ENCODE assay signal across 11 mouse cellular contexts in the genomic region with DNA sequence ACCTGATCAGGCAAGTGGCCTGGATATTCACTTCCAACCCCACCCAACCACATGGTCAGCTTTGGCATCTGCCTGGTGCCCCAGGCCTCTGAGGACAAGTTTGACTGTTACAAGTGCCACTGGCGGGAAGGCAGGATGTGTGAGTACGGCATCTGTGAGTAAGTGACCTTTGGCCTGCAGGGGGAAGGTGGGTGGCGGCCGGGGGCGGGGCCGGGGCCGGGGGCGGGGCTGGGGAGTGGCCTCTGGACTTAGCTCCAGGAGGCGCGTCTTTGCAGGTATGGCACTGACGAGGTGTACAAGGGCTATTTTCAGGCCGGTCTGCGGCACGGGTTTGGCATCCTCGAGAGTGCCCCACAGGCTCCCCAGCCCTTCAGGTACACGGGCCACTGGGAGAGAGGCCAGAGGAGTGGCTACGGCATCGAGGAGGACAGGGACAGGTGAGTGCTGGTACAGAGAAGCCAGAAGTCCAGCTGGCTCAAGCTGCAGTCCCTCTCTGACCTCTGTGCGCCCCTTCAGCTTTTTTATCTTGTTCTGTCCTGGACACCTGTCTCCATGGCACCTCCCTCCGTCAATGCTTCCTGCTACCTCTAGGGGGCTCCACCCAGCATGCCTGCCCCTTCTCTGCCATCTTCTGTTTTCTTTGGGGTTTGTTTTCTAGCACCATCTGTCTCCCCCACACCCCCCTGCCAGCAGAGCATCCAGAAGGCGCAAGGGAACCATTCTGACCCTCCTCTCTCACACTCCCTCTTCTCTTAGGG. TPM values are rescaled to one million over a fixed set of nuclear protein-coding genes. Genes with fewer than 3 reads are reported as not detected.
DNase-seq lines count a peak whose midpoint lies in the region; ATAC-seq and TF ChIP-seq lines count a peak whose summit lies in the region.
"Had no signal": no experiment of that assay in that cellular context is flagged by ENCODE, and none has a peak within 500 bp of the region (broad histone marks: within the 10 kb centered on the region; RNA-seq: fewer than 3 reads in every experiment).

No protein-coding gene starts in this region.

- H3K4me1 ChIP-seq in CH12.LX (ENCODE audit: control insufficient read depth in 1 of 2, insufficient read depth in 2 of 2) = peaks cover 0 to 44% of the 10 kb centered on the region in 2 experiments; a peak in 2 of 4 replicates
- peaks cover 44% of the 10 kb centered on the region for H3K4me1 ChIP-seq in embryonic facial prominence, embryonic 10.5 days
- peaks cover 9% of the 10 kb centered on the region; the same call in 1 of the 2 replicates for H3K4me1 ChIP-seq in limb, embryonic 12.5 days (replicated peaks)
- H3K4me1 ChIP-seq: limb, embryonic 15.5 days had no signal

- no peak for ATAC-seq in limb, embryonic 12.5 days (ENCODE audit: insufficient number of reproducible peaks, insufficient read depth, low FRiP score, low TSS enrichment, low read depth)

- no peak for TF ChIP-seq POLR2A in CH12.LX (IDR thresholded peaks at IDR 0.05; ENCODE audit: low read depth, low read length)

- H3K79me2 ChIP-seq in CH12.LX (replicated peaks; ENCODE audit: control insufficient read depth, extremely low read depth, insufficient read depth, poor library complexity, severe bottlenecking) = no peaks in the 10 kb centered on the region

- intact Hi-C loops in gastrocnemius, postnatal 14 days (cut with DNase I; ENCODE audit: low total_unique reads) = no loop called here

- TF ChIP-seq EP300 in CH12.LX (IDR thresholded peaks at IDR 0.05; ENCODE audit: low read length) = no peak

- H3K4me2 ChIP-seq in CH12.LX (ENCODE audit: insufficient read depth, low read depth, poor library complexity, severe bottlenecking) = peak overlapping the region; percentile 33; the same call in 1 of the 2 replicates
- peak overlapping the region; percentile 24 for H3K4me2 ChIP-seq in limb, embryonic 12.5 days
- H3K4me2 ChIP-seq: limb, embryonic 15.5 days had no signal

- dilution Hi-C loops in CH12.LX (cut with MboI; ENCODE audit: extremely low pct_ligation_motif_present, extremely low pct_unique_long_range_greater_than_20kb, low sequenced_read_pairs) = no loop called here

- 10% methylated on average over 21 of the region's 21 CpGs for WGBS in embryonic facial prominence, embryonic 10.5 days
- WGBS in limb, embryonic 12.5 days = 11% methylated on average over 21 of the region's 21 CpGs

- peak; percentile 49 to 54; a peak in 3 of 4 replicates for TF ChIP-seq CTCF in CH12.LX (conservative IDR thresholded peaks at IDR 0.05 in 1 of 2, IDR thresholded peaks at IDR 0.05 in 1 of 2; ENCODE audit: low read depth in 2 of 2, low read length in 2 of 2)

- H3K9me3 ChIP-seq in CH12.LX (replicated peaks; ENCODE audit: low read length) = no peaks in the 10 kb centered on the region
- no peaks in the 10 kb centered on the region for H3K9me3 ChIP-seq in embryonic facial prominence, embryonic 10.5 days
- H3K9me3 ChIP-seq in limb, embryonic 12.5 days = no peaks in the 10 kb centered on the region
- H3K9me3 ChIP-seq: limb, embryonic 15.5 days had no signal

- DNase-seq in gastrocnemius, postnatal 14 days = peak; percentile 4
- DNase-seq in gastrocnemius, postnatal 25 days = no peak
- no peak for DNase-seq in CH12.LX (ENCODE audit: extremely low read depth)
- peak; percentile 67 for DNase-seq in embryonic facial prominence, embryonic 10.5 days (ENCODE audit: low spot score)
- no peak for DNase-seq in urinary bladder, adult 18-20 months (ENCODE audit: low spot score in 2 of 2)
- no peak for DNase-seq in urinary bladder, postnatal 4 days (ENCODE audit: low spot score in 2 of 2)
- no peak for DNase-seq in layer of hippocampus, postnatal 25 days (ENCODE audit: extremely low spot score in 1 of 2, low spot score in 1 of 2)

- TF ChIP-seq RAD21 in CH12.LX (IDR thresholded peaks at IDR 0.05; ENCODE audit: low read depth, low read length) = no peak

- H3K4me3 ChIP-seq in CH12.LX (replicated peaks in 1 of 3; ENCODE audit: low read depth in 2 of 3, low read length in 2 of 3, poor library complexity in 1 of 3) = no peak overlapping the region
- H3K4me3 ChIP-seq in embryonic facial prominence, embryonic 10.5 days = peak overlapping the region; percentile 28
- no peak overlapping the region for H3K4me3 ChIP-seq in limb, embryonic 12.5 days (replicated peaks)
- H3K4me3 ChIP-seq: limb, embryonic 15.5 days had no signal

- no peak overlapping the region for H3K9ac ChIP-seq in CH12.LX (ENCODE audit: insufficient read depth, low read depth)
- H3K9ac ChIP-seq in limb, embryonic 12.5 days (replicated peaks) = no peak overlapping the region
- H3K9ac ChIP-seq: limb, embryonic 15.5 days had no signal

- in situ Hi-C loops in CH12.LX (cut with MboI; ENCODE audit: low pct_ligation_motif_present, low pct_unique_long_range_greater_than_20kb, low sequenced_read_pairs) = no loop called here

- peaks cover 2% of the 10 kb centered on the region for H3K27me3 ChIP-seq in CH12.LX (replicated peaks)
- H3K27me3 ChIP-seq in embryonic facial prominence, embryonic 10.5 days (replicated peaks; ENCODE audit: low read depth, poor library complexity, severe bottlenecking) = peaks cover 17% of the 10 kb centered on the region
- peaks cover 11% of the 10 kb centered on the region; the same call in 1 of the 2 replicates for H3K27me3 ChIP-seq in limb, embryonic 12.5 days

- no peak overlapping the region for H3K27ac ChIP-seq in CH12.LX (ENCODE audit: insufficient read depth, low read depth)
- H3K27ac ChIP-seq in embryonic facial prominence, embryonic 10.5 days (replicated peaks) = no peak overlapping the region; the same call in 1 of the 2 replicates
- no peak overlapping the region for H3K27ac ChIP-seq in limb, embryonic 12.5 days
- H3K27ac ChIP-seq: limb, embryonic 15.5 days had no signal

- peaks cover 0 to 57% of the 10 kb centered on the region in 2 experiments for H3K36me3 ChIP-seq in CH12.LX (replicated peaks in 1 of 2; ENCODE audit: control insufficient read depth in 1 of 2, insufficient read depth in 1 of 2, low read length in 1 of 2)
- H3K36me3 ChIP-seq in embryonic facial prominence, embryonic 10.5 days (replicated peaks) = no peaks in the 10 kb centered on the region
- no peaks in the 10 kb centered on the region for H3K36me3 ChIP-seq in limb, embryonic 12.5 days
- H3K36me3 ChIP-seq: limb, embryonic 15.5 days had no signal

TF ChIP-seq in CH12.LX, 34 proteins besides CTCF, POLR2A, EP300 and RAD21 (continues in another document):
- no peak for TF ChIP-seq MAX (IDR thresholded peaks at IDR 0.05; ENCODE audit: low read length)
- no peak for TF ChIP-seq USF1 (IDR thresholded peaks at IDR 0.05; ENCODE audit: low read depth, low read length)
- TF ChIP-seq NELFE (IDR thresholded peaks at IDR 0.05; ENCODE audit: low read depth, low read length) = no peak
- TF ChIP-seq ETS1 (conservative IDR thresholded peaks at IDR 0.05; ENCODE audit: low read depth, low read length) = no peak
- no peak for TF ChIP-seq E2F4 (IDR thresholded peaks at IDR 0.05; ENCODE audit: insufficient replicate concordance, low read depth, low read length)
- TF ChIP-seq UBTF (IDR thresholded peaks at IDR 0.05; ENCODE audit: low read depth, low read length) = no peak

RNA-seq across cellular contexts. Expression of a gene that starts 10.3 kb away (rescaled TPM):
- total RNA-seq in gastrocnemius, postnatal 14 days (2021) = under 1 TPM; 0.55 to 0.62 TPM
- under 1 TPM; 0.43 to 0.62 TPM for total RNA-seq in gastrocnemius, postnatal 25 days (2021)
- total RNA-seq in CH12.LX (2012; rRNA removed) (not detected in 2 replicates), CH12.LX (2014; rRNA removed) (not detected in 2 replicates)
- not detected in 2 replicates for polyA plus RNA-seq in CH12.LX (2012; ENCODE audit: insufficient read length, low read depth)
- 0.31 and 0.60 TPM in 2 replicates for polyA plus RNA-seq in embryonic facial prominence, embryonic 10.5 days (2016; fragmentation: Nextera tagmentation; extraction: Ambion mirVana)
- 0.68 and 0.87 TPM in 2 replicates for polyA plus RNA-seq in limb, embryonic 12.5 days (2016; fragmentation: Nextera tagmentation; extraction: Ambion mirVana)
- total RNA-seq in layer of hippocampus, postnatal 25 days (2021) = 1 to 10 TPM; 1.5 to 1.7 TPM

RNA-seq across cellular contexts. Expression of a gene that starts 10.5 kb away (rescaled TPM):
- 1 to 10 TPM; 4.0 to 9.5 TPM for total RNA-seq in gastrocnemius, postnatal 14 days (2021)
- total RNA-seq in gastrocnemius, postnatal 25 days (2021) = 1 to 10 TPM; 3.9 to 8.2 TPM
- 1.2 and 2.5 TPM in 2 replicates for total RNA-seq in CH12.LX (2012; rRNA removed)
- 2.4 and 2.9 TPM in 2 replicates for total RNA-seq in CH12.LX (2014; rRNA removed)
- polyA plus RNA-seq in CH12.LX (2012; ENCODE audit: insufficient read length, low read depth) = 3.4 and 3.5 TPM in 2 replicates
- polyA plus RNA-seq in embryonic facial prominence, embryonic 10.5 days (2016; fragmentation: Nextera tagmentation; extraction: Ambion mirVana) = 1.5 and 2.1 TPM in 2 replicates
- 1.6 and 2.9 TPM in 2 replicates for polyA plus RNA-seq in limb, embryonic 12.5 days (2016; fragmentation: Nextera tagmentation; extraction: Ambion mirVana)
- 10 to 100 TPM in 1 of 2 experiments, 1 to 10 TPM in 1; 8.6 to 17.6 TPM for total RNA-seq in layer of hippocampus, postnatal 25 days (2021)

RNA-seq across cellular contexts. Expression of a gene that starts 26.5 kb away (rescaled TPM):
- total RNA-seq in gastrocnemius, postnatal 14 days (2021) = 1 to 10 TPM in 1 of 2 experiments, under 1 TPM in 1; 0.78 to 2.6 TPM
- total RNA-seq in gastrocnemius, postnatal 25 days (2021) = 1 to 10 TPM; 2.0 to 2.7 TPM
- not detected in 2 replicates for total RNA-seq in CH12.LX (2012; rRNA removed)
- total RNA-seq in CH12.LX (2014; rRNA removed) = not detected in 2 replicates
- polyA plus RNA-seq in CH12.LX (2012; ENCODE audit: insufficient read length, low read depth) = not detected in 2 replicates
- not detected in 2 replicates for polyA plus RNA-seq in embryonic facial prominence, embryonic 10.5 days (2016; fragmentation: Nextera tagmentation; extraction: Ambion mirVana)
- not detected in 2 replicates for polyA plus RNA-seq in limb, embryonic 12.5 days (2016; fragmentation: Nextera tagmentation; extraction: Ambion mirVana)
- total RNA-seq in layer of hippocampus, postnatal 25 days (2021) = not detected
- total RNA-seq: hematopoietic stem cell, adult 5-6 weeks had no signal
- polyA plus RNA-seq: limb, embryonic 15.5 days; neural tube, embryonic 14.5 days had no signal

RNA-seq across cellular contexts. Expression of a gene that starts 32.4 kb away (rescaled TPM):
- not detected for total RNA-seq in gastrocnemius, postnatal 14 days (2021)
- total RNA-seq in gastrocnemius, postnatal 25 days (2021) = not detected
- total RNA-seq in CH12.LX (2012; rRNA removed) (not detected in 2 replicates), CH12.LX (2014; rRNA removed) (not detected in 2 replicates)
- polyA plus RNA-seq in CH12.LX (2012; ENCODE audit: insufficient read length, low read depth) = not detected in 2 replicates
- 0.55 and 0.67 TPM in 2 replicates for polyA plus RNA-seq in embryonic facial prominence, embryonic 10.5 days (2016; fragmentation: Nextera tagmentation; extraction: Ambion mirVana)
- 0.65 and 0.72 TPM in 2 replicates for polyA plus RNA-seq in limb, embryonic 12.5 days (2016; fragmentation: Nextera tagmentation; extraction: Ambion mirVana)
- under 1 TPM; 0.54 to 0.80 TPM for total RNA-seq in layer of hippocampus, postnatal 25 days (2021)
- total RNA-seq: hematopoietic stem cell, adult 5-6 weeks had no signal

RNA-seq across cellular contexts. Expression of a gene that starts 45.9 kb away (rescaled TPM):
- not detected for total RNA-seq in gastrocnemius, postnatal 14 days (2021)
- total RNA-seq in gastrocnemius, postnatal 25 days (2021) = not detected
- total RNA-seq in CH12.LX (2012; rRNA removed) (not detected in 2 replicates), CH12.LX (2014; rRNA removed) (not detected in 2 replicates)
- polyA plus RNA-seq in CH12.LX (2012; ENCODE audit: insufficient read length, low read depth) = not detected in 2 replicates
- polyA plus RNA-seq in embryonic facial prominence, embryonic 10.5 days (2016; fragmentation: Nextera tagmentation; extraction: Ambion mirVana) = not detected in 2 replicates
- not detected in 2 replicates for polyA plus RNA-seq in limb, embryonic 12.5 days (2016; fragmentation: Nextera tagmentation; extraction: Ambion mirVana)
- total RNA-seq in layer of hippocampus, postnatal 25 days (2021) = under 1 TPM in 1 of 2 experiments, not detected in 1; 0.22 TPM
- total RNA-seq: hematopoietic stem cell, adult 5-6 weeks had no signal
- polyA plus RNA-seq: limb, embryonic 15.5 days; neural tube, embryonic 14.5 days had no signal

Comparison
In these comparisons a context has a peak if more than half of its experiments do, and no peak if none do; other contexts are left out.
1. DNase-seq: peak in gastrocnemius, postnatal 14 days (single experiment) and embryonic facial prominence, embryonic 10.5 days (single experiment); none in gastrocnemius, postnatal 25 days (single experiment), CH12.LX (single experiment), urinary bladder, adult 18-20 months (0 of 2), urinary bladder, postnatal 4 days (0 of 2) and layer of hippocampus, postnatal 25 days (0 of 2).